Mouse (Mus musculus) macrophage (primary cell): ENCODE data around the gene Banf1. TPM values are rescaled to one million over a fixed set of nuclear protein-coding genes. Genes with fewer than 3 reads are reported as not detected.
"Not testable (repeated sequence)": the region's sequence is repeated elsewhere in the genome, so short reads cannot be mapped to it uniquely, and the experiment has no call there.

Experiments
- H3K27ac ChIP-seq: fragments of 350-480 bp; formaldehyde crosslinking; 2 replicates; pipeline ENCODE4 v1.9.0; 2021
- H3K36me3 ChIP-seq: fragments of 350-480 bp; formaldehyde crosslinking; 2 replicates; pipeline ENCODE4 v1.9.0; 2021; ENCODE audit errors: inconsistent target
- H3K4me3 ChIP-seq: fragments of 350-480 bp; formaldehyde crosslinking; 2 replicates; pipeline ENCODE4 v1.9.0; 2021; ENCODE audit errors: inconsistent target
- H3K79me2 ChIP-seq: fragments of 350-480 bp; formaldehyde crosslinking; 2 replicates; pipeline ENCODE4 v1.9.0; 2021; ENCODE audit errors: inconsistent target
- WGBS: methylation state at CpG from one replicate; pipeline ENCODE4 v1.1.7; 2026; ENCODE audit warnings: inconsistent platforms; ENCODE audit not compliant: missing documents; 5-methylcytosine and 5-hydroxymethylcytosine counted together
- polyA plus RNA-seq: library from polyadenylated mRNA; stranded (reverse); fragments of 250-400 nt; gene quantifications from 3 replicates; pipeline ENCODE4 v1.2.4, GENCODE M21; 2018; ENCODE audit warnings: inconsistent platforms

The Banf1 gene
- polyA plus RNA-seq, 1 experiment from 2014 or later: 43.3 TPM

DNA sequence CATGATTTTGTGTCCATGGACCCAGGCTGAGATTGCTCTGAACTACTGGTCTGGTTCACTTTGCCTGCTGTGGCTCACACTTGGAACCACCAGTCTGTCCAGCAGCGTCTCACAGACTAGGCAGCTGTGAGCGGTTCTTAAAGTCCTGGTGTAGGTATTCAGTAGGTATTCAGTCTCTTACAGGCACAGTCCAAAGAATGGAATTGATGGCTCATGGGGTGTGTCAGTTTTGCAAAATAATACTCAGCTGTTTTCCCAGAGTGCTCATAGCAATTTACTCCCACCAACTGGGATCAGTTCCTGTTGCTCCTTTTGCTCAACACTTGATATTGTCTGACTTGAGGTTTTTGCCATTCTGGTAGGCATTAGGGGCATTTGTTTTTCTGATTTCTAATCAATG, 4.8 kb downstream of the Banf1 start:
- no peaks in the 10 kb centered on the region for H3K36me3 ChIP-seq
- 92% methylated on average over 2 of the region's 2 CpGs for WGBS
- H3K27ac ChIP-seq: no peak overlapping the region
- no peak overlapping the region for H3K4me3 ChIP-seq
- H3K79me2 ChIP-seq: peaks cover 21% of the 10 kb centered on the region

DNA sequence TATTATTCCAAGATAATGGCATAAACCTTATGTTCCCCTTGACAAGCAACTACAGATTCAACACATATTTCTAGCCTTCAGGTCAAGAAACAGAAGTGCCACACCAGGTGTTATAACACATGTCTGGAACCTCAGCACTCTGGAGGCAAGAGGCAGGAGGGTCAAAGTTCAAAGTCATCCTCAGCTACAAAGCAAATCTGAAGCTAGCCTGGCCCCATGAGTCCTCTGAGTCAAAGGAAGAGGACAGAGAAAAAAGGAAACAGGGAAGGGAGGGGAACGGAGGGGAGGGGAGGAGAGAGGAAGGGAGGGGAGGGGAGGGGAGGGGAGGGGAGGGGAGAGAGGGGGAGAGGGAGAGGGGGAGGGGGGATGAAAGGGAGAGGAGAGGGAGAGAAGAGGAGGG, 10.9 kb downstream of the Banf1 start:
- Histone ChIP-seq H3K27ac (no peak overlapping the region), H3K4me3 (no peak overlapping the region), H3K79me2 (no peaks in the 10 kb centered on the region), H3K36me3 (no peaks in the 10 kb centered on the region)
- WGBS: no CpG with 5 or more reads among the region's 1 CpGs

DNA sequence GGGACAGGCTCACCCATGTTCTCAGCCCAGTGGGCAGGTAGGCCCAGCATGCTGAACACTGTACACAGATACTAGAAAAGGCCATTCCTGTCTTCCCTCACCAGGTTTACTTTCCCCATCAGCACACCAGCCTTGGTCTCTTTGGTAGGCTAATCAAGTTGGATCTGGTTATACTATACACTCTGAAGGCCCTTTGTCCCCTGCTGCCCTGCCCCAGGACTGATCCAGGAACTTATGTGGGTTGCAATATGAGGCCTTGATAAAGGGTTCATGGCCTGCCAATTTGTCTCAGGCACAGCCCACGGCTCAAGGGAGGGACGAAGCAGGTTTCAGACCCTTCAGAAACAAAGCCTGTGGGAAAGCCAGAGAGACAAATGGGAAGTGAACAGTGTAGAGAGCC, 13.4 kb downstream of the Banf1 start:
- no peaks in the 10 kb centered on the region for H3K79me2 ChIP-seq
- no peaks in the 10 kb centered on the region for H3K36me3 ChIP-seq
- WGBS: 85% methylated on average over 2 of the region's 2 CpGs
- no peak overlapping the region for H3K4me3 ChIP-seq
- H3K27ac ChIP-seq: no peak overlapping the region

DNA sequence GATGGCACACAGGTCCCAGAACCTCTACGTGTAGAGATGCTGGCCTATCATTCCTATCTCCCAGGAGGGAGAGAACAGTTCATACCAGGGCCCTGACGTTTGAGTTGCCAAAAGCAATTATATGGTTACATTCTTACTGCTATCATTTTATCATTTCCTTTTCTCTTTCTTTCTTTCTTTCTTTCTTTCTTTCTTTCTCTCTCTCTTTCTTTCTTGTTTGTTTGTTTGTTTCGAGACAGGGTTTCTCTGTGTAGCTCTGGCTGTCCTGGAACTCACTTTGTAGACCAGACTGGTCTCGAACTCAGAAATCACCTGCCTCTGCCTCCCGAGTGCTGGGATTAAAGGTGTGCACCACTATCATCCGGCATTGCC, 17.5 kb downstream of the Banf1 start, which contains the start of gene Cst6:
Gene Cst6 (minus strand): TSS at position 73 of the 372 bp plus-strand sequence.
- not testable (repeated sequence) for H3K79me2 ChIP-seq, H3K27ac ChIP-seq, H3K36me3 ChIP-seq, H3K4me3 ChIP-seq
- WGBS: 90% methylated on average over 6 of the region's 6 CpGs

DNA sequence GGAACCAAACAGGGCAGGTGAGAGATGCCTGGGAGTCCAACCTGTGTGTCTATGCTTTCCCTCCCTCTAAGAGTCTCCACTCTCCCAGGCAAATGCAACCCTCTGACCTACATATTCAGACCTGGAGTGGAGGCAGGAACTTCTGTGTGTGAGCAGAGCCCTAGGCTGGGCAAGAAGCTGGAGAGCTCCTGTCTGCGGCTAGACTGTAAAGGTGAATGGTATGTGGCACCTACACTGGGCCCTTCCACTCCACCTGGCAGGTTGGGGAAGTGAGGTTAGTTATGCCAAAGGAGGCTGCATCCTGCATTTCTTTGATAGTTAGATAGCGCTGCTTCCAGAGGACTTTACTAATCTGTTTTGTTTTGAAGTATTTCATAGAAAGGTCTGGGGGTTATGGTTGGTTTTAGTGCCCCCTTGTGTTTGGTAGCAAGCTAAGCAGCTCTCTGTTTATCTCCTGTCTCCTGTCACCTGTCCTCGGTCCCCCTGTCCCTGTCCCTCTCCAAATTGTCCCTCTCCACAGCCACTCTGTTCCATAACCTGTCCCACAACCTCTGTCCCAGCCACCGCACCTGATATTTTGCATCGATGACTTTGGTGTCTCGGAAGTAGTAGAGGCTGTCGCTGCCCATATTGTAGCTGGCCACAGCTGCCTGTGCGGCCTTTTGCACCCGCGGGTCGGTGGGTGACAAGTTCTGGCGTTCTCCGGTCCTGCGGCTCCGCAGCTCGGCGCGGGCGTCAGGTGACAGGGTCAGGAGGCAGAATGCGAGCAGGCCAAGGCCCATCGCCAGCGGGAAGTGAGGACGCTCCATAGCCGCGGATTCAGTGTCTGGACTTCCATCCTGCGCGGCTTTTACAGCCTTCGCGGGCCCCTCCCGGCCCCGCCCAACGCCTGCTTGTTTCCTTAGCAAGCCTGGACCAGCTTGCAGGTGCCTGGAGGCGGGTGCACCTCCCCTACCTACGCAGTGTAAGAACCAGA, 18.2 kb downstream of the Banf1 start:
- Histone ChIP-seq H3K79me2 (no peaks in the 10 kb centered on the region), H3K27ac (no peak overlapping the region), H3K36me3 (no peaks in the 10 kb centered on the region), H3K4me3 (no peak overlapping the region)
- WGBS: 7% methylated on average over 34 of the region's 34 CpGs

DNA sequence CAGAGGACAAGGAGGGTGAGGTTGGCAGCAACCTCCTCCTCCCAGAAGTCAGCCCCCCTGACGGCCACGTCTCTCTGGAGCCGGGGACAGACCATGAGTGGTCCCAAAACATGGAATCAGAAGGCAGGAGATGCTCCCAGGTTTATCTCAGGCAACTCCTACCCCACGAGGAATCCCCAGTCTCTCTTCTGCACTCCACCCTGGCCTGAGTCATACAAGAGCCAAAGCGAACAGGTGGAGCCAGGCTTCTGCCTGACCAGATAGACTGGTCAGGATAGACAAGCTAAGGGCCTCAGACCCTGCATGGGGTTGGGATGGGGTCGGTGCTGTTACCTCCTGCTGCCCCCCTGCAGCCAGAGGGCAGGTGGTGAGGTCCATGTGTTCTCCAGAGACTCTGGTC, 18.9 kb downstream of the Banf1 start:
- WGBS: 95% methylated on average over 5 of the region's 6 CpGs
- H3K36me3 ChIP-seq: no peaks in the 10 kb centered on the region

DNA sequence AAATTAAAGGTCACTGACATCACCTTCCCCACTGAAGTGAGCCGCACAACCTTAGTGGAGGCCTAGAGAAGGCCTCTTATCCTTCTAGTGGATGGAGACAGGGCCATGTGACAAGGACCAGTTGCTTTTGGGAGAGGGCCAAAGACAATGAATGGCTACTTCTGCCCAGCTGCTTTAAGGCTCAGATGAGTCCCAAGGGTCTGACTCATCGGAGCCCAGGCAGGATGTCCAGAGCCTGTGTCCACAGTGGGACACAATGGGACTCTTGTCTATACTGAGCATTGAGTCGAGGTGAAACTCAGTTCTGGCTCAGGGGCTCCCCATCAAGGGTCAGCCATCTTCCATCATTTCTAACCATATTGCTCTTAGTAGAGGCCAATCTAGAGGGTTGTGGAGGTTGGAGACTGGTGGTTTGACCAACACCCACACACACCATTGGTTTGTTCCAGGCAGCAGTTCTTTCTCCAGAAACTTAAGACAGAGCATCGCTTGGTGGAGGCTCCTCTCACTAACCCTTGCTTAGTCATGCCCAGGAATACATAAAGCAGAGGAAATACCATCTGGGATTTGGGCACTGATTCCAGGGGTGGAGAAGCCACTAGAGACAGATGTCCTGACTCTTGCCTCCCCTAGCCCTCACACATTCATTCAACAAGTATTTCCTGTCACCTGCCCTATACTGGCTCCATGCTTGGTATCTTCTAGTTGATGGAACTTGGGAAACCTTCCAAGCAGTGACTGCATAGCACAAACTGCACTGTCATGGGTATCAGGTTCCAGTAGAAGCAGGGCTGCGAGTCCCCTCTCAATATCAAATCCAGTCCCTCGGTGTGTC, 21.5 kb downstream of the Banf1 start:
- Histone ChIP-seq H3K36me3 (no peaks in the 10 kb centered on the region), H3K79me2 (no peaks in the 10 kb centered on the region), H3K27ac (no peak overlapping the region), H3K4me3 (no peak overlapping the region)
- WGBS: 95% methylated on average over 5 of the region's 6 CpGs

More for the DNA sequence above, 18.9 kb downstream of the Banf1 start:
- Histone ChIP-seq H3K27ac (no peak overlapping the region), H3K4me3 (no peak overlapping the region), H3K79me2 (no peaks in the 10 kb centered on the region)

DNA sequence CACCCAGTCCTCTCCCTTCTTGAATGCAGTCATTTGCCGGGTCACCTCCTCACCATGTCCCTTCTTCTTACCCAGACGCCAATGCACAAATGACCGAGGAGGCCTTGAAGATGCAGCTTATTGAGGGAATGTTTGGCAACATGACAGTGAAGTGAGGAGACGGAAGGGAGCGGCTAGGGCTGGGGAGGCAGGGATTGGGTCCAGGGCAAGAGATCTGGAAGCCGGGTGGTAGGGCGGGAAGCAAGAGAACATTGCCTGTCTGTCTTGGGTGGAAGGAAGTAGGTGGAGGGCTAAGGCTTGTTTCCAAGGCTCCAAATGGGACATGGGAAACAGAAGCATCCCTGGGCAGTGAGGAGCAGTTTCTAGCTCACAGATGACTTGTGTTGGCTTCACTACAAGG, 25.6 kb downstream of the Banf1 start:
- no peak overlapping the region for H3K27ac ChIP-seq
- no peak overlapping the region for H3K4me3 ChIP-seq
- no peaks in the 10 kb centered on the region for H3K79me2 ChIP-seq
- H3K36me3 ChIP-seq: no peaks in the 10 kb centered on the region
- 93% methylated on average over 7 of the region's 7 CpGs for WGBS

DNA sequence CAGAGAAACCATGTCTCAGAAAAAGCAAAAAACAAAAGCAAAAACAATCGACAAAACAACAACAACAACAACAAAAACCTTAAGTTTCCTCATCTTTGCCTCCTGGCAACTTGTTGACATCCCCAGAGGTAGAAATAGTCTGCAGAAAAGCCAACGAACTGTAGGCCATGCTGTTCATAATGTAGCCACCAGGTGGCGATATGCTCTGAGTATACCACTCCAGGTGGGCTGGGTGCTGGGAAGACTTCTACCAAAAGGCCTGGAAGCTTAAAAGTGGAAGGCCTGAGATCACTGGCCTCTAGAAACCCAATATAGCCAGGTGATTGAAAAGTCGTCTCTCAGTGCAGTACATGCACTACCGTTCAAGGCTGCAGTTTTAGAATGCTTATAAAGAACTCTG, 29.0 kb downstream of the Banf1 start:
- no peaks in the 10 kb centered on the region for H3K79me2 ChIP-seq
- no peak overlapping the region for H3K27ac ChIP-seq
- H3K4me3 ChIP-seq: no peak overlapping the region
- WGBS: 22% methylated on average over 4 of the region's 5 CpGs
- no peaks in the 10 kb centered on the region for H3K36me3 ChIP-seq

DNA sequence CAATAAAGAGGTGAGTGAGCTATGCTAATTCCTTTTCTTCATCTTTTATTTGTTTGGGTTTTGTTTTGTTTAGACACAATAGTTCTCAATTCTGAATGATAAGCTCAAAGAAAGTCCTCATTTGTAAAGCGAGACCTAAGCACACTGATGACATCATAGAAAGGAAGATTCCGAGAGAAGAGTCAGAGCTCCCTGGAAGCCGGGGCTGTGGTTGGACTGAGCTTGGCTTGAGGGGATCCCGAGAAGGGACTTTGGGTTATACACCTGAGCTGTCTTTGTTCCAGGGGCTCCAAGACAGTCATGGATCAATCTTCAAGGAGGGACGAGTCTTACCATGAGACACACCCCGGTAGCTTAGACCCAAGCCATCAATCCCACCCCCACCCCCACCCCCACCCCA, 31.5 kb downstream of the Banf1 start, which contains the start of gene Catsper1:
Gene Catsper1 (plus strand): TSS at position 301 of the 400 bp plus-strand sequence.
- no peak within 1 kb of the TSS for H3K27ac ChIP-seq
- 94% methylated on average over 6 of the region's 6 CpGs for WGBS
- no peak within 1 kb of the TSS for H3K4me3 ChIP-seq
- H3K79me2 ChIP-seq: no peaks in the 10 kb centered on the region
- no peaks in the 10 kb centered on the region for H3K36me3 ChIP-seq

DNA sequence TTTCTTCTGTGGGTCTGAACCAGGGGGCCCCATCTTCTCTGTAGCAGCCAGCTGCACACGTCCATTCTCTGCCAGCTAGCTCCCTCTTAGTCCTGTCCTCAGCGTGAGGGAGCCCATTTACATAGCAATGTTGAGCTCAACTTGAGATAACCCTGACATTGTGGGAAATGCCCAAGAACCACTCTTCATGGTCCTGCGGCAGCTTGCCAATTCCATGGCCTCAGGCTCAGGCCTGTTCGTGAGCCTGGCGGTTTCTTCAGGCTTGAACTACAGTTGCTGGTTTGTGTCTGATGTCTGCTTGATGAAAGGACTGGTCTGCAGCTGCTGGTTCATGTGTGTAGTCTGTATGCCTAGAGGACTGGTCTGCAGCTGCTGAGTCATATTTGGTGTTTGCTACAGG, 32.2 kb downstream of the Banf1 start:
- WGBS: 90% methylated on average over 5 of the region's 5 CpGs
- Histone ChIP-seq H3K4me3 (no peak overlapping the region), H3K79me2 (no peaks in the 10 kb centered on the region), H3K36me3 (no peaks in the 10 kb centered on the region), H3K27ac (no peak overlapping the region)

DNA sequence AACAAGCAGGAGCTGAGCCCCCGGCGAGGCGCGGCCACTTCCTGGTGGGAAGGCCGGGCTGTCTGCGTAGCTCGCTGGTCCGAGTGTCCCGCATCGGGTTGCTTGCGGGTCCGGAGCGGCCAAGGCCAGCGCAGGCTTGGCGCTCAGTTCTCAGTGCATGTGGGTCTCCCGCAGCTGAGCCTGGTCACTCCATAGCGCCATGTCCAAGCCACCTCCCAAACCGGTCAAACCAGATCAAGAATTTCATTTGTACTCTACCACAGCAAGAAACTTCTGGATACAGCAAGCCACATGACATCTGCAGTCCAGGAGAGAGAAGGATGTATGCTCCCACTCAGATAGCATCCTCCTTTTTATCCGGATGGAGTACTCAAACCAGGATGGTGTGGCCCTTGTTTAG, 39.0 kb downstream of the Banf1 start:
- 94% methylated on average over 19 of the region's 19 CpGs for WGBS
- Histone ChIP-seq H3K4me3 (no peak overlapping the region), H3K27ac (no peak overlapping the region), H3K79me2 (no peaks in the 10 kb centered on the region), H3K36me3 (no peaks in the 10 kb centered on the region)

DNA sequence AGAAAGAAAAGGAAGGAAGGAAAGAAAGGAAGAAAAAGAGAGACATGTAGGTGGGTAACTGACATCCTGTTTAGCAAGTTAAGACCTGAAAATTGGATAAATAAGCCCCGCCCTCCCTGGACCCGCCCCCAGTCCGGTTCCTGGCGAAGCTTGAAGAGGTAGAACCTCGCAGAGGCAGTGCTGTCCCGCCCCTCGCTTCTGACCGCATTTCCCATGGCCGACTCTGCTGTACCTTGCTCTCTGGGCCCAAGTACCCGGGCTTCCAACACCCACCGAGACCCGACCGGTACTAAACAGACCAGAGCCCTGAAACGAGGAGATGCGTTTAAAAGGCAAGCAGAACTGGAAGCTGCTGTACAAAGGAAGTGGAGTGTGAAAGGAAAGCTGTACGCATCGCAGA, 43.2 kb downstream of the Banf1 start:
- H3K79me2 ChIP-seq: no peaks in the 10 kb centered on the region
- H3K4me3 ChIP-seq: no peak overlapping the region

More for the DNA sequence above, 43.2 kb downstream of the Banf1 start:
- 36% methylated on average over 12 of the region's 17 CpGs for WGBS
- Histone ChIP-seq H3K36me3 (no peaks in the 10 kb centered on the region), H3K27ac (no peak overlapping the region)
